Mouse (Mus musculus) heart, postnatal 36 days (tissue): ENCODE results near the gene Ldhal6b. TPM values are rescaled to one million over a fixed set of nuclear protein-coding genes. Genes with fewer than 3 reads are reported as not detected.
"Not testable (repeated sequence)": the region's sequence is repeated elsewhere in the genome, so short reads cannot be mapped to it uniquely, and the experiment has no call there.

Source experiments
- DNase-seq, 2 experiments: peaks; one replicate each; pipeline ENCODE4 v3.0.0; 2021 to 2022
- intact Hi-C: fragments of 180-260 bp; cut with DNase I; formaldehyde crosslinking; loops from one replicate; pipeline ENCODE4 v1.15.1; 2025
- total RNA-seq, 2 experiments: library from RNA; stranded (reverse); gene quantifications; 2 replicates each; pipeline ENCODE4 v1.2.3; 2021

The Ldhal6b gene
- total RNA-seq: under 1 TPM; 0.28 to 0.60 TPM

- intact Hi-C loops: no loop called here
- no peak for DNase-seq
These were observed at the start of gene Ldhal6b for GRCm38 (mm10) chr17:5418545-5418944. Gene Ldhal6b (minus strand): TSS chr17:5418767.

- intact Hi-C loops: no loop called here
- no peak for DNase-seq
These were observed 48.6 kb upstream of the Ldhal6b start for GRCm38 (mm10) chr17:5467177-5467576.

GRCm38 (mm10) chr17:5466736-5467135, 48.2 kb upstream of the Ldhal6b start:
- no peak for DNase-seq
- intact Hi-C loops: no loop called here

- intact Hi-C loops: no loop called here
These were observed 45.3 kb upstream of the Ldhal6b start for GRCm38 (mm10) chr17:5463912-5464311.

GRCm38 (mm10) chr17:5453657-5454056, 35.1 kb upstream of the Ldhal6b start:
- intact Hi-C loops: no loop called here
- no peak for DNase-seq

More at GRCm38 (mm10) chr17:5463912-5464311, 45.3 kb upstream of the Ldhal6b start:
- DNase-seq: no peak

GRCm38 (mm10) chr17:5443751-5444150, 25.2 kb upstream of the Ldhal6b start:
- DNase-seq: no peak
- intact Hi-C loops: loop anchor here (5.0 kb wide), 1 partner anchor 174 kb away; no protein-coding TSS in a partner anchor

GRCm38 (mm10) chr17:5443260-5443659, 24.7 kb upstream of the Ldhal6b start:
- DNase-seq: no peak
- intact Hi-C loops: loop anchor here (5.0 kb wide), 1 partner anchor 174 kb away; no protein-coding TSS in a partner anchor

GRCm38 (mm10) chr17:5442403-5442802, 23.8 kb upstream of the Ldhal6b start:
- intact Hi-C loops: loop anchor here (5.0 kb wide), 1 partner anchor 175 kb away; no protein-coding TSS in a partner anchor
- DNase-seq: not testable (repeated sequence)

GRCm38 (mm10) chr17:5440159-5440971, 21.8 kb upstream of the Ldhal6b start, which contains the start of gene Tmem242:
Gene Tmem242 (minus strand): TSS chr17:5440259.
- DNase-seq: peak; percentile 94 to 97
- intact Hi-C loops: loop anchor here (1.0 to 5.0 kb wide), 4 partner anchors 52 to 313 kb away; partner anchors contain the start of gene Zdhhc14

GRCm38 (mm10) chr17:5439831-5440158, 21.2 kb upstream of the Ldhal6b start:
- intact Hi-C loops: loop anchor here (1.0 to 5.0 kb wide), 4 partner anchors 53 to 314 kb away; partner anchors contain the start of gene Zdhhc14
- DNase-seq: no peak

- DNase-seq: no peak
- intact Hi-C loops: loop anchor here (1.0 to 5.0 kb wide), 2 partner anchors 324 to 458 kb away; no protein-coding TSS in a partner anchor
These were observed 11.2 kb upstream of the Ldhal6b start for GRCm38 (mm10) chr17:5429772-5430133.

- intact Hi-C loops: loop anchor here (1.0 kb wide), 1 partner anchor 324 kb away; no protein-coding TSS in a partner anchor
- peak; percentile 87 to 90 for DNase-seq
These were observed 10.7 kb upstream of the Ldhal6b start for GRCm38 (mm10) chr17:5429090-5429771.

- DNase-seq: no peak
- intact Hi-C loops: no loop called here
These were observed 6.6 kb upstream of the Ldhal6b start for GRCm38 (mm10) chr17:5425204-5425603.

- DNase-seq: no peak
- intact Hi-C loops: no loop called here
These were observed 5.6 kb upstream of the Ldhal6b start for GRCm38 (mm10) chr17:5424156-5424555.

- no peak for DNase-seq
- intact Hi-C loops: no loop called here
These were observed 3.3 kb upstream of the Ldhal6b start for GRCm38 (mm10) chr17:5421835-5422234.

- intact Hi-C loops: no loop called here
- no peak for DNase-seq
These were observed 1.4 kb upstream of the Ldhal6b start for GRCm38 (mm10) chr17:5419771-5420518.

- intact Hi-C loops: no loop called here
- DNase-seq: no peak
These were observed 489 bp upstream of the Ldhal6b start for GRCm38 (mm10) chr17:5419056-5419455.

- DNase-seq: no peak
- intact Hi-C loops: no loop called here
These were observed 2.0 kb downstream of the Ldhal6b start for GRCm38 (mm10) chr17:5416518-5416917.

- DNase-seq: no peak
These were observed 4.5 kb downstream of the Ldhal6b start for GRCm38 (mm10) chr17:5414041-5414440.

GRCm38 (mm10) chr17:5413350-5413749, 5.2 kb downstream of the Ldhal6b start:
- no peak for DNase-seq

More at GRCm38 (mm10) chr17:5414041-5414440, 4.5 kb downstream of the Ldhal6b start:
- intact Hi-C loops: no loop called here

GRCm38 (mm10) chr17:5412740-5413139, 5.8 kb downstream of the Ldhal6b start:
- intact Hi-C loops: no loop called here
- DNase-seq: no peak

More at GRCm38 (mm10) chr17:5413350-5413749, 5.2 kb downstream of the Ldhal6b start:
- intact Hi-C loops: no loop called here
